Mouse (Mus musculus): ENCODE results near the gene Cacnb4. TPM values are rescaled to one million over a fixed set of nuclear protein-coding genes. Genes with fewer than 3 reads are reported as not detected.

The Cacnb4 gene
- total and polyA plus RNA-seq, 3 experiments: 0.16 to 0.61 (median 0.29) TPM

DNA sequence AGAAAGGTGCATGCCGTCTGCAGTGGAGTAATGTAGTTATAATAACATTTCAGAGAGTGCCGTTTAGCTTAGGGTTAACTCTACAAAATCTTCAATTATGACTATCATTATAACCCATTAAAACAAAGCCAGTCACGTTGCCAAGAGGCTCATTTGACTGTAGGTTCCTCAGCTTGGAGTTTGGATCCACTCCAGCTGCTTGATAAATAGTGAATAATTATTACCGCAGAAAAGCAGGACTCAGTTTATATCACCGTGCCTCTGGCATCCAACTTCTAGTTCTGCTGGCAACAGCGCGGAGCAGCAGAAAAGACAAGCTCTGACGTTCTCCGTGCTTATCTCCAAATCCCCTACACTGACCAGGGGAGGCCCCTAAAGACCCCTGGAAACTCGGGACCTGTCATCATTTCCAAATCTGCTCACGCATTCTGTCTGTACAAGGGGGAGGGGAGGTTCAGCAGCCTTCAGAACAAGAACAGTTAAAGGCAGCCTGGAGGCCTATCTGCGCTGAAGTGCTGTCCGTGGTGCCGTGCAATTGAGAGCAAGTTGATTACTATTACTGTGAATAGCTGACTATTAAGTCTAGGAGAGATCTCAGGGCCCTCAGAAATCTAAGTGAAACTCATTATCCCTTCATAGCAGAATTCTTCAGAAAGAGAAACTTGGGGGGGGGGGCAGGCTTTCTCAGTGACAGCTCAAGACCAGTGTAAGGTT is 240.6 kb downstream of the Cacnb4 start:
- TF ChIP-seq CTCF (IDR thresholded peaks at IDR 0.05) (no peak), EP300 (IDR thresholded peaks at IDR 0.05; ENCODE audit: insufficient read depth, low read depth, low read length) (no peak)
- no peak for DNase-seq
- Histone ChIP-seq H3K79me2 (replicated peaks; ENCODE audit: control insufficient read depth, insufficient read depth, low read length) (no peaks in the 10 kb centered on the region), H3K36me3 (ENCODE audit: control insufficient read depth, insufficient read depth, low read length) (no peaks in the 10 kb centered on the region), H3K4me3 (no peak overlapping the region), H3K9ac (ENCODE audit: low read depth, low read length) (no peak overlapping the region), H3K27me3 (ENCODE audit: control insufficient read depth, insufficient read depth, low read length) (no peaks in the 10 kb centered on the region), H3K4me1 (ENCODE audit: control insufficient read depth, insufficient read depth, low read length) (peaks cover 7% of the 10 kb centered on the region), H3K27ac (no peak overlapping the region)
- intact Hi-C loops (cut with DNase I): no loop called here
- 47% methylated on average over 14 of the region's 14 CpGs for WGBS

DNA sequence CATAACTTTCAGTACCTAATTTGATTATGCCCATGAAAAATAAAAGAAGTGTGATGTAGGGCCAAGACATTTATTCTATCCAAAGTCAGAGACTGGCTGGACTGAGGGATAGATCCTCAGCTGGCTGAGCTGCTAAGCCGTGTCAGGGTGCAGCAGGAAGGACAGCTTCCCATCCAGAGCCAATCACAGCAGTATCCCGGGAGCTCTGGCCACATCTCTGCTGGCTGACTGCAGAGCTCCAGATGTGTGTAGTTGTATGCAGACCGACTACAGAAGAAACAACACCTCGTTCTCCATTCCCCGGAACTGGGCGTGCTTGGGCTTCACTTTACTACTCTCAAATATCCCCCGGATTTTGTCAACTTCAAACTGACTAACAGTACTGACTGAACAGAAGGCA is 243.3 kb downstream of the Cacnb4 start:
- DNase-seq: peak; percentile 39 to 41
- H3K9ac ChIP-seq (ENCODE audit: low read depth, low read length): no peak overlapping the region
- no peaks in the 10 kb centered on the region for H3K27me3 ChIP-seq (ENCODE audit: control insufficient read depth, insufficient read depth, low read length)
- intact Hi-C loops (cut with DNase I): no loop called here
- no peaks in the 10 kb centered on the region for H3K36me3 ChIP-seq (ENCODE audit: control insufficient read depth, insufficient read depth, low read length)
- TF ChIP-seq CTCF (IDR thresholded peaks at IDR 0.05): no peak
- TF ChIP-seq EP300 (IDR thresholded peaks at IDR 0.05; ENCODE audit: insufficient read depth, low read depth, low read length): no peak
- TF ChIP-seq POLR2A (IDR thresholded peaks at IDR 0.05; ENCODE audit: insufficient read depth, low read depth, low read length): no peak
- H3K79me2 ChIP-seq (replicated peaks; ENCODE audit: control insufficient read depth, insufficient read depth, low read length): no peaks in the 10 kb centered on the region
- H3K4me3 ChIP-seq: no peak overlapping the region
- WGBS: 58% methylated on average over 7 of the region's 7 CpGs
- no peak overlapping the region for H3K27ac ChIP-seq
- peaks cover 5% of the 10 kb centered on the region for H3K4me1 ChIP-seq (ENCODE audit: control insufficient read depth, insufficient read depth, low read length)

DNA sequence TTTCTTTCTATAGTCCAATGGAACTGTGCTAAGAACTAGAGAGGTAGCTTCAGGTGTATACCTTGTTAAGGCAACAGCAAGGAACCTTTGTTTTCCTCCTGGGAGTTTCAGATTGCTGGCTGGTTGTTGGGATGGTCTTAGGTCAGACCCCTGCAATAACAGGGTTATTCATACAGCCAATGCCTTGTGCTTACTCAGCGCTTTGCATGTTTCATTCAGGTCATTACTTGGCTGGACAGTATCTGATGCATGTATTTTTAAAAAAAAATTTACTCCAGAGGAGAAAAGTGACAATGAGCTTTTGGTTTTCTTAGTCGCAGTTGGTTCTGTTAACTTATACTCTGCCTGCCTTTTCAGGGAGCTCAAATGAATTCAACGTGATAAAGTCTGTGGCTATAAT is 249.2 kb downstream of the Cacnb4 start:
- no peak for TF ChIP-seq EP300 (IDR thresholded peaks at IDR 0.05; ENCODE audit: insufficient read depth, low read depth, low read length)
- TF ChIP-seq CTCF (IDR thresholded peaks at IDR 0.05): no peak
- no peak for TF ChIP-seq POLR2A (IDR thresholded peaks at IDR 0.05; ENCODE audit: insufficient read depth, low read depth, low read length)
- Histone ChIP-seq H3K79me2 (replicated peaks; ENCODE audit: control insufficient read depth, insufficient read depth, low read length) (peaks cover 2% of the 10 kb centered on the region; the same call in 1 of the 2 replicates), H3K27me3 (ENCODE audit: control insufficient read depth, insufficient read depth, low read length) (no peaks in the 10 kb centered on the region), H3K36me3 (ENCODE audit: control insufficient read depth, insufficient read depth, low read length) (peaks cover 9% of the 10 kb centered on the region; the same call in 1 of the 2 replicates), H3K4me1 (ENCODE audit: control insufficient read depth, insufficient read depth, low read length) (peaks cover 4% of the 10 kb centered on the region), H3K27ac (no peak overlapping the region), H3K9ac (ENCODE audit: low read depth, low read length) (no peak overlapping the region), H3K4me3 (no peak overlapping the region)
- no peak for DNase-seq
- intact Hi-C loops (cut with DNase I): loop anchor here (5.0 to 10.0 kb wide), 3 partner anchors 315 to 767 kb away; partner anchors contain the start of genes Arl6ip6, Prpf40a, Rif1 and Stam2
- WGBS: 77% methylated on average over 3 of the region's 3 CpGs

DNA sequence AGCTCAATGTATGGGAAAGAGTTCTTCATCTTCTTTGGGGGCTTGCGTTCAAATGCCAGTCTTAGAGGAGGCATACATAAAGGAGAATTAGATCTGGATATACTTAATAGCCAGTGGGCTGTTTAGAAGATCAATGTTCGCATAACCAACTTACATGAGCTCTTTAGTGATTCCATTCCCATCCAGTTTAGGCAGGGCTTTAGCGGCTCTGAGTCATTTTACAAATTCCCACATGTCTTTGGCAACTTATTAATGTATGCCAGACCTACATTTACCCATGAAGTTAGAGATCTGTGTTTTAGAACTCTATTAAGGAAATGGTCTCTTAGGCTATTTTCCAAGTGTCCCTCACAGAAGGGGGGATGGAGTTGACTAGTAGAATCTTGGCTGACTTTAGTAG is 250.6 kb downstream of the Cacnb4 start:
- DNase-seq: no peak
- H3K36me3 ChIP-seq (ENCODE audit: control insufficient read depth, insufficient read depth, low read length): peaks cover 15% of the 10 kb centered on the region; the same call in 1 of the 2 replicates
- H3K9ac ChIP-seq (ENCODE audit: low read depth, low read length): no peak overlapping the region
- no peak overlapping the region for H3K4me3 ChIP-seq
- no peaks in the 10 kb centered on the region for H3K27me3 ChIP-seq (ENCODE audit: control insufficient read depth, insufficient read depth, low read length)
- intact Hi-C loops (cut with DNase I): loop anchor here (5.0 to 10.0 kb wide), 3 partner anchors 316 to 769 kb away; partner anchors contain the start of genes Arl6ip6, Prpf40a, Rif1 and Stam2
- TF ChIP-seq POLR2A (IDR thresholded peaks at IDR 0.05; ENCODE audit: insufficient read depth, low read depth, low read length) (no peak), EP300 (IDR thresholded peaks at IDR 0.05; ENCODE audit: insufficient read depth, low read depth, low read length) (no peak), CTCF (IDR thresholded peaks at IDR 0.05) (no peak)
- 90% methylated on average over 3 of the region's 3 CpGs for WGBS
- peaks cover 12% of the 10 kb centered on the region for H3K4me1 ChIP-seq (ENCODE audit: control insufficient read depth, insufficient read depth, low read length)
- H3K79me2 ChIP-seq (replicated peaks; ENCODE audit: control insufficient read depth, insufficient read depth, low read length): peaks cover 5% of the 10 kb centered on the region
- no peak overlapping the region for H3K27ac ChIP-seq

DNA sequence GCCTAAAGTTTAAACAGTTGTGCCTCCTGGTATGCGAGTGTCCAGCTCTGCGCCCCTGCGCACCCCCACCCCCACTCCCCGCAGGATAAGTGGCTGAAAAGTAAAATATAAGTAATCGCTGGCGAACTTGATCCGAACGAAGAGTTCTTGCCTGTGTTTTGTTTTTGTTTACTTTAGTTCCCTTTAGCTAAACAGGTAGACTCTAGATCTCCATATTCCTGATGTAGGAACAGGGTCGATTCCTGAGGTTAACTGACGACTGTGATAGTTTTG is 251.2 kb downstream of the Cacnb4 start:
- TF ChIP-seq CTCF (IDR thresholded peaks at IDR 0.05) (no peak), POLR2A (IDR thresholded peaks at IDR 0.05; ENCODE audit: insufficient read depth, low read depth, low read length) (no peak), EP300 (IDR thresholded peaks at IDR 0.05; ENCODE audit: insufficient read depth, low read depth, low read length) (no peak)
- peaks cover 15% of the 10 kb centered on the region for H3K4me1 ChIP-seq (ENCODE audit: control insufficient read depth, insufficient read depth, low read length)
- no peaks in the 10 kb centered on the region for H3K27me3 ChIP-seq (ENCODE audit: control insufficient read depth, insufficient read depth, low read length)
- peaks cover 18% of the 10 kb centered on the region for H3K36me3 ChIP-seq (ENCODE audit: control insufficient read depth, insufficient read depth, low read length)
- peak overlapping the region; percentile 81 for H3K27ac ChIP-seq
- no peak for DNase-seq
- H3K79me2 ChIP-seq (replicated peaks; ENCODE audit: control insufficient read depth, insufficient read depth, low read length): peaks cover 6% of the 10 kb centered on the region
- WGBS: 17% methylated on average over 10 of the region's 10 CpGs
- H3K9ac ChIP-seq (ENCODE audit: low read depth, low read length): peak overlapping the region; percentile 88
- peak overlapping the region; percentile 74 for H3K4me3 ChIP-seq
- intact Hi-C loops (cut with DNase I): loop anchor here (5.0 to 10.0 kb wide), 3 partner anchors 317 to 769 kb away; partner anchors contain the start of genes Arl6ip6, Prpf40a, Rif1 and Stam2

All from heart, adult 2 months (tissue).